Mouse (Mus musculus) left cerebral cortex, postnatal 25 days (tissue): ENCODE measurements around the gene Naif1. TPM values are rescaled to one million over a fixed set of nuclear protein-coding genes. Genes with fewer than 3 reads are reported as not detected.

Experiments
- DNase-seq, 2 experiments: peaks; one replicate each; pipeline ENCODE4 v3.0.0; 2022; ENCODE audit warnings: low spot score in 2 of 2, mixed read lengths in 1 of 2
- intact Hi-C: fragments of 180-260 bp; cut with DNase I; formaldehyde crosslinking; loops from one replicate; pipeline ENCODE4 v1.15.1; 2025
- total RNA-seq, 2 experiments: library from RNA; stranded (reverse); gene quantifications; 2 replicates each; pipeline ENCODE4 v1.2.3; 2021

The Naif1 gene
- total RNA-seq: 1 to 10 TPM; 4.2 TPM

GRCm38 (mm10) chr2:32449761-32450754 is at the start of gene Naif1:
Gene Naif1 (plus strand): TSS chr2:32450457.
- DNase-seq: peak; percentile 55 to 76
- intact Hi-C loops: loop anchor here (2.0 kb wide), 1 partner anchor 19 kb away; no protein-coding TSS in a partner anchor

GRCm38 (mm10) chr2:32404663-32405062 is 45.6 kb upstream of the Naif1 start:
- DNase-seq: peak; percentile 96 to 97
- intact Hi-C loops: loop anchor here (1.0 to 2.0 kb wide), 2 partner anchors 83 to 162 kb away; no protein-coding TSS in a partner anchor

- DNase-seq: no peak
- intact Hi-C loops: no loop called here
Observed at GRCm38 (mm10) chr2:32407144-32407824, 43.0 kb upstream of the Naif1 start.

- no peak for DNase-seq
- intact Hi-C loops: no loop called here
Observed at GRCm38 (mm10) chr2:32408429-32409424, 41.5 kb upstream of the Naif1 start.

- intact Hi-C loops: no loop called here
- no peak for DNase-seq
Observed at GRCm38 (mm10) chr2:32411407-32411806, 38.9 kb upstream of the Naif1 start.

GRCm38 (mm10) chr2:32412742-32413531 is 37.3 kb upstream of the Naif1 start:
- intact Hi-C loops: no loop called here
- DNase-seq: no peak

- intact Hi-C loops: no loop called here
Observed at GRCm38 (mm10) chr2:32413936-32414335, 36.3 kb upstream of the Naif1 start.

GRCm38 (mm10) chr2:32415801-32416200 is 34.5 kb upstream of the Naif1 start:
- no peak for DNase-seq
- intact Hi-C loops: no loop called here

More at GRCm38 (mm10) chr2:32413936-32414335, 36.3 kb upstream of the Naif1 start:
- no peak for DNase-seq

- intact Hi-C loops: no loop called here
- no peak for DNase-seq
Observed at GRCm38 (mm10) chr2:32416556-32416955, 33.7 kb upstream of the Naif1 start.

- DNase-seq: no peak
- intact Hi-C loops: no loop called here
Observed at GRCm38 (mm10) chr2:32417486-32417885, 32.8 kb upstream of the Naif1 start.

- DNase-seq: no peak
- intact Hi-C loops: no loop called here
Observed at GRCm38 (mm10) chr2:32418430-32419151, 31.7 kb upstream of the Naif1 start.

GRCm38 (mm10) chr2:32419359-32419758 is 30.9 kb upstream of the Naif1 start:
- intact Hi-C loops: no loop called here
- DNase-seq: no peak

GRCm38 (mm10) chr2:32420066-32420608 is 30.1 kb upstream of the Naif1 start:
- intact Hi-C loops: no loop called here
- DNase-seq: no peak

GRCm38 (mm10) chr2:32420647-32421046 is 29.6 kb upstream of the Naif1 start:
- intact Hi-C loops: no loop called here
- no peak for DNase-seq

- intact Hi-C loops: no loop called here
- no peak for DNase-seq
Observed at GRCm38 (mm10) chr2:32421851-32422251, 28.4 kb upstream of the Naif1 start.

- peak in 1 of 2 experiments; percentile 40 for DNase-seq
- intact Hi-C loops: no loop called here
Observed at GRCm38 (mm10) chr2:32423481-32424331, 26.6 kb upstream of the Naif1 start.

- no peak for DNase-seq
- intact Hi-C loops: no loop called here
Observed at GRCm38 (mm10) chr2:32424796-32425195, 25.5 kb upstream of the Naif1 start.
